Mouse (Mus musculus) megakaryocyte, embryonic 14.5 days (primary cell): ENCODE measurements around the gene Gm10273.

ENCODE experiments used
- FLI1 ChIP-seq: IDR thresholded peaks from 2 replicates; pipeline ENCODE4 v1.6.1; 2012; ENCODE audit warnings: low read length, inconsistent platforms, mixed read lengths
- GATA1 ChIP-seq: IDR thresholded peaks from 3 replicates; pipeline ENCODE4 v1.6.1; 2012; ENCODE audit warnings: mixed read lengths, low read length, inconsistent platforms, borderline replicate concordance

DNA sequence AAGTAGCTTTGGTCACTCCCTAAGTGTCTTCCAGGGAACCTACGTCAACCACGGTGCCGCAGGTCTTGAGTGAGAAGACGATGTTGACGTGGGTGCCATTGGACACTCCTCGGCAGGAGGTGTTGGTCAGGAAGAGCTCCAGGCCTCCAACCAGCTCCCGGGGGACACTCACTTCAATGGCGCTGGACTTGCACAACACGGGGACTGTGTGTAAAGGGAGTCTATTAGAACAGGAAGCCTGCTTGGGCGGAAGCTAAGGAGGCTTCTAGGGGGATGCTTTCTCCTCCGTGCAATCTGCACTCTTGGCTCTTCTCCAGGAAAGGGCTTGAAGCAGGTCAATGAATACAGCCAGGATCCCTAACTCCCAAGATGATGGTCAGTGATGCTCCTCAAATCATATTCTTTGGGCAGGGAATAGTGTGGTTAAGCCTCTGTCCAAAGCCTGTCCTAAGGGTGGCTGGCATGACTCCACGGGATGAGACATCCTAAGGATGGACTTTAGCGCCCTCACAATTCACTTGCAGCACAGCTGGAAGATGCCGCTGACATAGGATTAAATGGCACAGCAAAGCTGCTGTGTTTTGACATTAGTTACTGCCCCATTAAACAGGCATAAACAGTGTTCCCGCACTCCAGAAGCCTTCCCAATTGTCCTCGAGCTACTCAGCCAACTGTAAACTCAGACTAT lies 34.2 kb downstream of the Gm10273 start:
- TF ChIP-seq GATA1 (no peak), FLI1 (no peak)
